Mouse (Mus musculus) lung, embryonic 14.5 days (tissue): ENCODE results near the gene Esyt3. TPM values are rescaled to one million over a fixed set of nuclear protein-coding genes. Genes with fewer than 3 reads are reported as not detected.

Source experiments
- ATAC-seq: fragments of 200-750 bp; cut with Nextera tagmentation; 2 replicates; pipeline ENCODE4 v1.8.0; 2017; ENCODE audit warnings: mild to moderate bottlenecking, moderate TSS enrichment, moderate library complexity; ENCODE audit not compliant: insufficient read depth
- DNase-seq: peaks from one replicate; pipeline ENCODE4 v3.0.0-alpha.2; 2015
- H3K27ac ChIP-seq: fragments of 300-500 bp; sonication (generic); 2 replicates; pipeline ENCODE4 v1.5.1; 2014; ENCODE audit warnings: low read depth, mild to moderate bottlenecking, moderate library complexity
- H3K27me3 ChIP-seq: fragments of 300-500 bp; sonication (generic); 2 replicates; pipeline ENCODE4 v1.6.1; 2014; ENCODE audit warnings: low read length, control low read depth; ENCODE audit not compliant: insufficient read depth
- H3K36me3 ChIP-seq: fragments of 300-500 bp; sonication (generic); 2 replicates; pipeline ENCODE4 v1.6.1; 2014; ENCODE audit warnings: control low read depth; ENCODE audit not compliant: insufficient read depth
- H3K4me1 ChIP-seq: fragments of 300-500 bp; sonication (generic); 2 replicates; pipeline ENCODE4 v1.6.1; 2014; ENCODE audit warnings: antibody characterized with exemption, control low read depth; ENCODE audit not compliant: insufficient read depth
- H3K4me2 ChIP-seq: fragments of 300-500 bp; sonication (generic); 2 replicates; pipeline ENCODE4 v1.6.1; 2014; ENCODE audit warnings: mild to moderate bottlenecking
- H3K4me3 ChIP-seq: fragments of 300-500 bp; sonication (generic); 2 replicates; pipeline ENCODE4 v1.5.1; 2014; ENCODE audit warnings: low read depth, low read length
- H3K9ac ChIP-seq: fragments of 300-500 bp; sonication (generic); 2 replicates; pipeline ENCODE4 v1.6.1; 2014
- H3K9me3 ChIP-seq: fragments of 300-500 bp; sonication (generic); 2 replicates; pipeline ENCODE4 v1.6.1; 2016; ENCODE audit warnings: low read depth, low read length, control low read depth
- CTCF ChIP-seq: IDR thresholded peaks from 2 replicates; pipeline ENCODE4 v1.5.1; 2016; ENCODE audit warnings: antibody characterized with exemption, low read depth
- WGBS: fragments of 180-500 bp; shearing (Covaris S2); extraction: QIAGEN DNeasy Blood & Tissue Kit; methylation state at CpG from one replicate; pipeline ENCODE4 v1.1.7; 2014; 5-methylcytosine and 5-hydroxymethylcytosine counted together
- polyA plus RNA-seq: library from polyadenylated mRNA; unstranded; fragments of >200 nt; fragmentation: Nextera tagmentation; extraction: Ambion mirVana; gene quantifications from 2 replicates; pipeline ENCODE4 v1.2.1, GENCODE M21; 2014

Gene Esyt3
- polyA plus RNA-seq, 1 experiment from 2014 or later: 1.2 TPM

GRCm38 (mm10) chr9:99338293-99338692, 20.1 kb downstream of the Esyt3 start:
- Histone ChIP-seq H3K36me3 (no peaks in the 10 kb centered on the region), H3K9me3 (no peaks in the 10 kb centered on the region), H3K4me2 (no peak overlapping the region), H3K27me3 (no peaks in the 10 kb centered on the region), H3K4me1 (no peaks in the 10 kb centered on the region), H3K9ac (no peak overlapping the region), H3K27ac (no peak overlapping the region), H3K4me3 (no peak overlapping the region)
- ATAC-seq (peak; percentile 35; the same call in 1 of the 2 replicates), DNase-seq (no peak)
- TF ChIP-seq CTCF: no peak
- WGBS: 92% methylated on average over 1 of the region's 1 CpGs

- DNase-seq: no peak
- Histone ChIP-seq H3K4me2 (no peak overlapping the region), H3K27me3 (no peaks in the 10 kb centered on the region), H3K9me3 (no peaks in the 10 kb centered on the region), H3K4me3 (no peak overlapping the region), H3K4me1 (no peaks in the 10 kb centered on the region), H3K36me3 (no peaks in the 10 kb centered on the region), H3K9ac (no peak overlapping the region), H3K27ac (no peak overlapping the region)
- WGBS: 77% methylated on average over 4 of the region's 4 CpGs
- no peak for TF ChIP-seq CTCF
- no peak for ATAC-seq
These were observed 21.8 kb downstream of the Esyt3 start for GRCm38 (mm10) chr9:99336538-99336937.

GRCm38 (mm10) chr9:99326881-99327280, 31.5 kb downstream of the Esyt3 start:
- no peak for ATAC-seq
- 34% methylated on average over 4 of the region's 4 CpGs for WGBS
- Histone ChIP-seq H3K9ac (no peak overlapping the region), H3K27ac (no peak overlapping the region), H3K9me3 (no peaks in the 10 kb centered on the region), H3K27me3 (no peaks in the 10 kb centered on the region), H3K4me3 (no peak overlapping the region), H3K4me1 (no peaks in the 10 kb centered on the region), H3K36me3 (no peaks in the 10 kb centered on the region), H3K4me2 (no peak overlapping the region)
- peak; percentile 64 for DNase-seq
- no peak for TF ChIP-seq CTCF

- ATAC-seq: no peak
These were observed 32.4 kb downstream of the Esyt3 start for GRCm38 (mm10) chr9:99325961-99326360.

GRCm38 (mm10) chr9:99325208-99325929, 33.0 kb downstream of the Esyt3 start:
- TF ChIP-seq CTCF: no peak
- no peak overlapping the region for H3K9ac ChIP-seq
- H3K4me1 ChIP-seq: no peaks in the 10 kb centered on the region
- H3K27me3 ChIP-seq: no peaks in the 10 kb centered on the region
- H3K9me3 ChIP-seq: no peaks in the 10 kb centered on the region
- ATAC-seq (peak; percentile 59; the same call in 1 of the 2 replicates), DNase-seq (peak; percentile 66)
- H3K27ac ChIP-seq: no peak overlapping the region
- H3K4me3 ChIP-seq: no peak overlapping the region
- no peak overlapping the region for H3K4me2 ChIP-seq
- WGBS: 62% methylated on average over 7 of the region's 7 CpGs
- H3K36me3 ChIP-seq: no peaks in the 10 kb centered on the region

More at GRCm38 (mm10) chr9:99325961-99326360, 32.4 kb downstream of the Esyt3 start:
- Histone ChIP-seq H3K27ac (no peak overlapping the region), H3K4me2 (no peak overlapping the region), H3K9ac (no peak overlapping the region), H3K4me1 (no peaks in the 10 kb centered on the region), H3K4me3 (no peak overlapping the region), H3K36me3 (no peaks in the 10 kb centered on the region), H3K27me3 (no peaks in the 10 kb centered on the region), H3K9me3 (no peaks in the 10 kb centered on the region)
- WGBS: 77% methylated on average over 4 of the region's 4 CpGs
- DNase-seq: peak; percentile 36
- no peak for TF ChIP-seq CTCF

- H3K4me2 ChIP-seq: no peak overlapping the region
- H3K9me3 ChIP-seq: no peaks in the 10 kb centered on the region
- H3K36me3 ChIP-seq: no peaks in the 10 kb centered on the region
- no peaks in the 10 kb centered on the region for H3K27me3 ChIP-seq
- no peak for DNase-seq
- 63% methylated on average over 8 of the region's 8 CpGs for WGBS
- TF ChIP-seq CTCF: no peak
- H3K9ac ChIP-seq: no peak overlapping the region
- no peak for ATAC-seq
- no peak overlapping the region for H3K4me3 ChIP-seq
- no peaks in the 10 kb centered on the region for H3K4me1 ChIP-seq
- H3K27ac ChIP-seq: no peak overlapping the region
These were observed 38.4 kb downstream of the Esyt3 start for GRCm38 (mm10) chr9:99320006-99320405.

- 41% methylated on average over 8 of the region's 8 CpGs for WGBS
- Histone ChIP-seq H3K27me3 (no peaks in the 10 kb centered on the region), H3K9ac (no peak overlapping the region), H3K36me3 (no peaks in the 10 kb centered on the region), H3K4me1 (no peaks in the 10 kb centered on the region), H3K4me2 (no peak overlapping the region), H3K9me3 (no peaks in the 10 kb centered on the region), H3K27ac (no peak overlapping the region), H3K4me3 (no peak overlapping the region)
- no peak for DNase-seq
- no peak for TF ChIP-seq CTCF
- ATAC-seq: no peak
These were observed 38.9 kb downstream of the Esyt3 start for GRCm38 (mm10) chr9:99319343-99319951.
